Mouse (Mus musculus): ENCODE data around the gene D930020B18Rik. TPM values are rescaled to one million over a fixed set of nuclear protein-coding genes. Genes with fewer than 3 reads are reported as not detected.

The D930020B18Rik gene
- polyA plus RNA-seq, 1 experiment: 0.23 TPM

DNA sequence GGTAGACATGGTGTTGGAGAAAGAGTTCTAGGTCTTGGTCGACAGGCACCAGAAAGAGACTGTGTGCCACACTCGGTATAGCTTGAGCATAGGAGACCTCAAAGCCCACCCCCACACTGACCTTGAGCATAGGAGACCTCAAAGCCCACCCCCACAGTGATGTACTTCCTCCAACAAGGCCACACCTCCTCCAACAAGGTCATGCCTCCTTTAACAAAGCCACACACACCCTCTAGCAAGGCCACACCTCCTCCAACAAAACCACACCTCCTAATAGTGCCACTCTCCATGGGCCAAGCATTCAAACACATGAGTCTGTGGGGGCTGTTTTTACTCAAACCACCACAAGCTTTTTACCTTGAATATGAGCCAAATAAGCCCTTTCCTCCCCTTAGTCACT is 21.3 kb downstream of the D930020B18Rik start:
- WGBS: 91% methylated on average over 2 of the region's 2 CpGs
- Histone ChIP-seq H3K27me3 (ENCODE audit: control insufficient read depth, insufficient read depth, low read length) (no peaks in the 10 kb centered on the region; the same call in 1 of the 2 replicates), H3K4me3 (ENCODE audit: low read depth, low read length) (no peak overlapping the region)

DNA sequence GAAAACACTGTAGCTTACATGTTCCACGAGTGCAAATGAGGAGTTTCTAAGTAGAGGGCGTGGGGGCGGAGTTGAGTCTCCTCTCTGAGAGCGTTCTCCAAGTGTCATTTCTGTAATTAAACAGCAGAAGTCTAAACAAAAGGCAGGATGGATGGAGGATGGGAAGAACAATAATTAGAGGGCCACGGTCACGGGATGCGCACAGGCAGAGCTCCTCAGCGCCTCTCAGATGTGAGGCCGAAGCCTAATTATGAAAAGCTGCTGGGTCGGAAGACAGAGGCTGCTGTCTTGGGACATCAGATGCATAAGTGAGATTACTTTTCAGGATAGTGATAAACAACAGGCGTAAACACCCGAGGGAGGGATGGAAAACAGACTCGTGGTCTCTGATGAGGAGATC is 22.2 kb downstream of the D930020B18Rik start:
- WGBS: 67% methylated on average over 13 of the region's 13 CpGs
- no peak overlapping the region for H3K27ac ChIP-seq (ENCODE audit: insufficient read depth, low read depth, low read length)
- no peak overlapping the region for H3K4me3 ChIP-seq (ENCODE audit: low read depth, low read length)
- H3K36me3 ChIP-seq (ENCODE audit: control insufficient read depth, insufficient read depth, low read length): no peaks in the 10 kb centered on the region
- H3K27me3 ChIP-seq (ENCODE audit: control insufficient read depth, insufficient read depth, low read length): no peaks in the 10 kb centered on the region; the same call in 1 of the 2 replicates
- TF ChIP-seq CTCF (IDR thresholded peaks at IDR 0.05; ENCODE audit: extremely low read depth, insufficient read length, insufficient replicate concordance, low read depth, low read length) (no peak), POLR2A (IDR thresholded peaks at IDR 0.05; ENCODE audit: low read depth, low read length) (no peak)
- no peaks in the 10 kb centered on the region for H3K4me1 ChIP-seq (ENCODE audit: control insufficient read depth, insufficient read depth, insufficient read length, low read length)

More for the DNA sequence above, 21.3 kb downstream of the D930020B18Rik start:
- TF ChIP-seq CTCF (IDR thresholded peaks at IDR 0.05; ENCODE audit: extremely low read depth, insufficient read length, insufficient replicate concordance, low read depth, low read length) (no peak), POLR2A (IDR thresholded peaks at IDR 0.05; ENCODE audit: low read depth, low read length) (no peak)
- no peak overlapping the region for H3K27ac ChIP-seq (ENCODE audit: insufficient read depth, low read depth, low read length)
- no peaks in the 10 kb centered on the region for H3K4me1 ChIP-seq (ENCODE audit: control insufficient read depth, insufficient read depth, insufficient read length, low read length)
- H3K36me3 ChIP-seq (ENCODE audit: control insufficient read depth, insufficient read depth, low read length): no peaks in the 10 kb centered on the region

DNA sequence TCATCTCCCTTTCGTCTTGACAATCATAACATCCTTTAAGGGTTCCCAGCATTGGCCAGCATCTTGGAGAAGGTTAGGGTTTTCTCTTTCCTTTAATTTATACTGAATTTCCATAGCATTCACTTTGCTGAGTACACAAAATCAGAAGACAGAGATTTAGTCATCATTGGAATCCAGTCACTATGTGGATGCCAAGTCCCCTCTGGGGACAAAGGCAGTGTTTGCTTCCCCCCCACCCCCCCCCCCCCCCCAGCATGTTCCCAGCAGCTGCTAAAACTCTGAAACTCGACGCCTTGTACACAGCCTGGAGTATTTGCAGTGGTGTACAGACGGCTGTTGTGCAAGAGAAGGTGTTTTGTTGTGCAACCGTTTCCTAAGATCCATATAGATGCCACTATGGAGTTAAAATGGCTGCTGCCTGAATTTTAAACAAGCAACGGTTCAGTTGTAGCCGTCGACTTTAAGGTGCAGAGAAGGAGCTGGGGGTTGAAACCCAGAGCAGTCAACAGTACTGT is 24.3 kb downstream of the D930020B18Rik start:
- TF ChIP-seq CTCF (IDR thresholded peaks at IDR 0.05; ENCODE audit: extremely low read depth, insufficient read length, insufficient replicate concordance, low read depth, low read length): no peak
- TF ChIP-seq POLR2A (IDR thresholded peaks at IDR 0.05; ENCODE audit: low read depth, low read length): no peak
- H3K36me3 ChIP-seq (ENCODE audit: control insufficient read depth, insufficient read depth, low read length): no peaks in the 10 kb centered on the region
- no peak overlapping the region for H3K4me3 ChIP-seq (ENCODE audit: low read depth, low read length)
- no peaks in the 10 kb centered on the region; the same call in 1 of the 2 replicates for H3K27me3 ChIP-seq (ENCODE audit: control insufficient read depth, insufficient read depth, low read length)
- WGBS: 56% methylated on average over 8 of the region's 8 CpGs
- no peaks in the 10 kb centered on the region for H3K4me1 ChIP-seq (ENCODE audit: control insufficient read depth, insufficient read depth, insufficient read length, low read length)
- H3K27ac ChIP-seq (ENCODE audit: insufficient read depth, low read depth, low read length): no peak overlapping the region

DNA sequence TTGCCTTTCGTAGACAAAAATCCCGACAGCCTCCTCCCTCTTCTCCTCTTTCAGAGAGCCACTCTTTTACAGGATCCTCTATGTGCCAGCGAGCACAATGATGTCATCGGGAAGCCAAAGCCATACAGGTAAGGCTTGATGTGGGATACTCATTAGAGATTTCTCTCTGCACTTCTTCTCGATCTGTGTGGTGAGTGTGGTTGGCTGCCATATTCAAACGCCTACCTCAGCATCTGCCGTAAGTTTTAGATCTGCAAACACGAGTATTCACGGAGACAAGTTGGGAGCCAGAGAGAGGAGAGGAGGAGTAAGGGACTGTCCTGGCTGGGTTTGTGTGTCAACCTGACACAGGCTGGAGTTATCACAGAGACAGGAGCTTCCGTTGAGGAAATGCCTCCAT is 27.7 kb downstream of the D930020B18Rik start:
- Histone ChIP-seq H3K27me3 (ENCODE audit: control insufficient read depth, insufficient read depth, low read length) (no peaks in the 10 kb centered on the region), H3K4me3 (ENCODE audit: low read depth, low read length) (no peak overlapping the region), H3K36me3 (ENCODE audit: control insufficient read depth, insufficient read depth, low read length) (no peaks in the 10 kb centered on the region), H3K4me1 (ENCODE audit: control insufficient read depth, insufficient read depth, insufficient read length, low read length) (no peaks in the 10 kb centered on the region), H3K27ac (ENCODE audit: insufficient read depth, low read depth, low read length) (no peak overlapping the region)
- TF ChIP-seq POLR2A (IDR thresholded peaks at IDR 0.05; ENCODE audit: low read depth, low read length) (no peak), CTCF (IDR thresholded peaks at IDR 0.05; ENCODE audit: extremely low read depth, insufficient read length, insufficient replicate concordance, low read depth, low read length) (no peak)
- 87% methylated on average over 10 of the region's 10 CpGs for WGBS

DNA sequence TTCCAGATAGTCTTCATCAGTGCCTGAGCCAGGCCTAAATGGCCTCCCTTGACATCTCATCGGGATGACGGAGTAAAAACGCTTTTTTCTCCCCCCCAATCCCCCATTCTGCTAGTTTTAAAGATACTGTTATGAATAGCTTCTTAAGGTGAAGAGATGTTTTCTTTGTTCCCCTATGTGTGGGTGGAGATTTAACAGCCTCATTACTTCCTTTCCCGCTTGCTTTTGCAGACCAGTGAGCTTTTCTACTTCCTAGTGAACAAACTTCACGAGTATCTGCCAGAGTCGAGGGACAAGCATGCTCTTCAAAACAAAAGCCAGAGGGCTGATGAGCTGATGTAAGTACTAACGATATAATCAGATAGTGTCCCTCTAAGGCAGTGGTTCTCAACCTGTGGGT is 35.6 kb downstream of the D930020B18Rik start:
- H3K4me1 ChIP-seq (ENCODE audit: control insufficient read depth, insufficient read depth, insufficient read length, low read length): no peaks in the 10 kb centered on the region
- no peak for TF ChIP-seq CTCF (IDR thresholded peaks at IDR 0.05; ENCODE audit: extremely low read depth, insufficient read length, insufficient replicate concordance, low read depth, low read length)
- no peak for TF ChIP-seq POLR2A (IDR thresholded peaks at IDR 0.05; ENCODE audit: low read depth, low read length)
- H3K36me3 ChIP-seq (ENCODE audit: control insufficient read depth, insufficient read depth, low read length): no peaks in the 10 kb centered on the region
- WGBS: 54% methylated on average over 7 of the region's 7 CpGs
- no peaks in the 10 kb centered on the region for H3K27me3 ChIP-seq (ENCODE audit: control insufficient read depth, insufficient read depth, low read length)
- H3K4me3 ChIP-seq (ENCODE audit: low read depth, low read length): no peak overlapping the region
- no peak overlapping the region for H3K27ac ChIP-seq (ENCODE audit: insufficient read depth, low read depth, low read length)

DNA sequence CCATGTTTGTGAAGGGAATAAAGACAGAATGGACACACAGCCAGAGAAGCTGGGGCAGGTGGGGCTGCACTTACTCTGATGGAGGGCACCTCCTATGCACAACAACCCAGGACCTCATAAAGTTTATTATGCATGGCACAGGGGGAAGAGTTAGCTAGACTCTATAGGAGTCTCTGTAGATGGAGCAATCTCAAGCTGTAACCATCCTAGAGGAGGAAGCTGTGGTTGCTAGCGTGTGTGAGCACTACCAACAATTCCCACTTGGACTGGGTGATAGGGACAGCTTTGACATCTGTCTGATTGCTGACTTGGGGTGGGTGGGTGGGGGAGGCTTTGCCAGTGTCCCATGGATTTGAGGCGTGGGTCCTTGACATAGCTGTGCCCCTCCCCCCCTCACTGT is 39.5 kb downstream of the D930020B18Rik start:
- Histone ChIP-seq H3K27ac (ENCODE audit: insufficient read depth, low read depth, low read length) (no peak overlapping the region), H3K4me3 (ENCODE audit: low read depth, low read length) (no peak overlapping the region), H3K36me3 (ENCODE audit: control insufficient read depth, insufficient read depth, low read length) (no peaks in the 10 kb centered on the region), H3K27me3 (ENCODE audit: control insufficient read depth, insufficient read depth, low read length) (no peaks in the 10 kb centered on the region), H3K4me1 (ENCODE audit: control insufficient read depth, insufficient read depth, insufficient read length, low read length) (no peaks in the 10 kb centered on the region)
- 79% methylated on average over 2 of the region's 2 CpGs for WGBS
- TF ChIP-seq CTCF (IDR thresholded peaks at IDR 0.05; ENCODE audit: extremely low read depth, insufficient read length, insufficient replicate concordance, low read depth, low read length): no peak
- TF ChIP-seq POLR2A (IDR thresholded peaks at IDR 0.05; ENCODE audit: low read depth, low read length): no peak

DNA sequence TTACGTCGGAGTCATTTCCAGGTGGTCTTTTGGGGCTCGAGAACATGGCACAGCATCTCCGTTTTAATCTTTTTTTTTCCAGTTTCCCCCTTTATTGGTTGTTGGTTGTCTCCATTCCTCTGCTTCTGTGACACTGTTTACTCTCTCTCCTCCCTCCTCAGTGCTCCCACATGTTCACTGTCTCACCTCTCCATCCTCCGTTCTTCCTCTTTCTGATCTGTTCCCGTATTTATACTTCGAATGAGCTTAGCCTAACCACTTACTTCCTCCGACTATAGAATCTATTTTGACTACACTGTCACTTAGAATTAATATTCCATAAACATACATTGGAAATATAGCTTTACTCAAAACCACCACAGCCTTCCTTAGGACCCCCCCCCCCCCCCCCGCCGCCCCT is 41.2 kb downstream of the D930020B18Rik start:
- 82% methylated on average over 10 of the region's 10 CpGs for WGBS
- no peak for TF ChIP-seq CTCF (IDR thresholded peaks at IDR 0.05; ENCODE audit: extremely low read depth, insufficient read length, insufficient replicate concordance, low read depth, low read length)
- TF ChIP-seq POLR2A (IDR thresholded peaks at IDR 0.05; ENCODE audit: low read depth, low read length): no peak
- H3K4me3 ChIP-seq (ENCODE audit: low read depth, low read length): no peak overlapping the region
- no peak overlapping the region for H3K27ac ChIP-seq (ENCODE audit: insufficient read depth, low read depth, low read length)
- no peaks in the 10 kb centered on the region for H3K36me3 ChIP-seq (ENCODE audit: control insufficient read depth, insufficient read depth, low read length)
- H3K4me1 ChIP-seq (ENCODE audit: control insufficient read depth, insufficient read depth, insufficient read length, low read length): no peaks in the 10 kb centered on the region
- H3K27me3 ChIP-seq (ENCODE audit: control insufficient read depth, insufficient read depth, low read length): no peaks in the 10 kb centered on the region
